Mouse (Mus musculus) mouse embryonic stem cell (cell line): ENCODE measurements around the gene Wbp4.

Experiments
- in situ Hi-C, 2 experiments: fragments of 300-500 bp; cut with MboI; formaldehyde crosslinking; loops; 1 replicate in 1 of 2; 3 replicates in 1 of 2; pipeline ENCODE4 v1.14.3; 2019 to 2020; ENCODE audit warnings: low sequenced_read_pairs in 2 of 2, low pct_unique_long_range_greater_than_20kb in 1 of 2, mixed read lengths in 1 of 2; ENCODE audit not compliant: unreplicated experiment in 1 of 2

The Wbp4 gene

DNA sequence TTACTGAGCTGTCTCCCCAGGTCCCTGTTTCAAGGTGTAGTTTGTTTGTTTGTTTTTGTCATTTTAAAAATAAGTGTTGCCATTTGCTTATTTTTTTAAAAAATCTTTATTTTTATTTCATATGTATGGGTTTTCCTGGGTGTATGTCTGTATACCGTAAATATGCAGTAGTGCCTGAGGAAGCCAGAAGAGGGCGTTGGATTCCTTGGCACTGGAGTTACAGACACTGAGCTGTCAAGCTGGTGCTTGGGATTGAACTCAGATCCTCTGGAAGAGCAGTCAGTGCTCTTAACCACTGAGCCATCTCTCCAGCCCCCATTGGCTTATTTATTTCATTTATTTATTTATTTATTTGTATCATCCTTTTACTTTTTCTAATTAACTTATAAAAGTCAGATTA lies 32.6 kb upstream of the Wbp4 start:
- in situ Hi-C loops: no loop called here

DNA sequence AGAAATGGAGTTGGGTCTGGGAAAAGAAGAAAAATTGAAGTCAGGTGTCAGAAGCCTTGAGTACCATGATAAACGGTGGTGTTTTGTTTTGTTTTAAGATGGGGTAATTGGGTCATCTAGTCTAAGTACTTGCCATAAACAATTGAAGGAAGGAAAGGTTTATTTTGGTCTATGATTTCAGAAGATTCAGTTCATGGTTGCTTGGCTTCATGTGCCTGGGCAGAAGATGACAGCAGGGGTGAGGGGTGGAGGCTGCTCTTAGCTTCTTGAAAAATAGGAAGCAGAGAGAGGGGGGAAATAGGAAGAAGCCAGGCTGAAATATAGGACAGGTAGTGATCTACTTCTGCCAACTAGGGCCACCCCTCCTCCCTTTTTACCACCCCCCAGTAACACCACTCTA lies 30.2 kb upstream of the Wbp4 start:
- in situ Hi-C loops: no loop called here

DNA sequence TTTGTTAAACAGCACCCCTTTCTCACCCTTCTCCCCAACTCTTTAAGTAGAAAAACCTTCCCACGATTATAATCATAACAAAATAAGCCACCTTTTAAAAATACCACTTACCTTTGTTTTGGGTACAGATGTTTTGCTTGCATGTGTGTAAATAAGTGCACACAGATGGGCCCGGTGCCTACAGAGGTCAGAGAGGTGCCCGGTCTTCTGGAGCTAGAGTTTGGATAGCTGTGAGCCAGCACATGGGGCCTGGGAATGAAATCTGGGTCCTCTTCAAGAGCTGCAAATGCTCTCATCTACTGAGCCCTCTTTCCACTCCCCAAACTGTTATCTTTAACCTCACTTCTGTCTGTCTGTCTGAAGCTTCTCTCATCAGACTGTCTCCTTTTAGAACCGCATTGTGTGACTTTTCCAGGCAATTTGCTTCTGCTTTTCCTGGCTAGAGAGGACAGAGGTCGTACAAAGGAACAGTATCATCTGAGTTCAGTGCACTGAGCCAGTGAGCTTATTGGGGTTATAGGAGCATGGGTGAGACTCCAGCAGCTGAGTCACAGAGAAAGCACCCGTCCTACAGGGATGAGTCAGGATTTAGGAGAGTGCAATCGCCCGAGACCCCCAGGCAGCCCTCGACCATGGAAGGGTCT lies 27.5 kb upstream of the Wbp4 start:
- in situ Hi-C loops: no loop called here

DNA sequence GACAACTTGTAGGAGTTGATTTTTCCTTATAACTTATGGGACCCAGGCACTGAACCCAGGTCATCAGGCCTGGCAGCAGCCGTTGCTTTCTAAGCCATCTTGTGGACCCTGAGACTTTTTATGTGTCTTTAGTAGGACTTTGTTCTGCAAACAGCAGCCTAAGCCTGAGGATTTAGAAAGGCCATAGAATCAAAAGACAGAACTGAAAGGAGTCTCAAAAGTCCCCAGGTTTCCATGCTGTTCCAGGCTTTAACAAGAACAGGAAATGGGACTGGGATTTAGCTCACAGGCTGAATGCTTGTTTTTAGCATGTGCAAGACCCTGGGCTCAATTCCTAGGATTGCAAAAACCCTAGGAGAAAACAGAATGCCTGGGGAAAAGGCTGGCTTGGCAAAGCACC lies 26.5 kb upstream of the Wbp4 start:
- in situ Hi-C loops: no loop called here

DNA sequence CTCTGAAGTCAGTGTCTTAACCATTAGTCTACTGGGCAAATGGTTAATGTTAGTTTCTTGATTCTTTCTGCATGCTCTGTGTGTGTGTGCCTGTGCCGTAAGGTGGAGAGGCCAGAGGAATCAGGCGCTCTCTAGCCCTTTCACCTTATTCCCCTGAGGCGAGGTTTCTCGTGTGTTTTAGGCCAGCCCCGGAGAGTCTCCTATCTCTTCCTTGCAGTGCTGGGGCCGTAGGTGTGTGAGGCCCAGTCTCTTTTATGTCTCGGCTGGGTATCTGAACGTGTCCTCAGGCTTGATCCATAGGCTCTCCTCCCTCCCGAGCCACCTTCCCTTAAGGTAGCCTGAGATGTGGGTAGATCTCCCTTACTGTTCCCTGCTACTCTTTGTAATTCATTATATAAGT lies 24.9 kb upstream of the Wbp4 start:
- in situ Hi-C loops: no loop called here

DNA sequence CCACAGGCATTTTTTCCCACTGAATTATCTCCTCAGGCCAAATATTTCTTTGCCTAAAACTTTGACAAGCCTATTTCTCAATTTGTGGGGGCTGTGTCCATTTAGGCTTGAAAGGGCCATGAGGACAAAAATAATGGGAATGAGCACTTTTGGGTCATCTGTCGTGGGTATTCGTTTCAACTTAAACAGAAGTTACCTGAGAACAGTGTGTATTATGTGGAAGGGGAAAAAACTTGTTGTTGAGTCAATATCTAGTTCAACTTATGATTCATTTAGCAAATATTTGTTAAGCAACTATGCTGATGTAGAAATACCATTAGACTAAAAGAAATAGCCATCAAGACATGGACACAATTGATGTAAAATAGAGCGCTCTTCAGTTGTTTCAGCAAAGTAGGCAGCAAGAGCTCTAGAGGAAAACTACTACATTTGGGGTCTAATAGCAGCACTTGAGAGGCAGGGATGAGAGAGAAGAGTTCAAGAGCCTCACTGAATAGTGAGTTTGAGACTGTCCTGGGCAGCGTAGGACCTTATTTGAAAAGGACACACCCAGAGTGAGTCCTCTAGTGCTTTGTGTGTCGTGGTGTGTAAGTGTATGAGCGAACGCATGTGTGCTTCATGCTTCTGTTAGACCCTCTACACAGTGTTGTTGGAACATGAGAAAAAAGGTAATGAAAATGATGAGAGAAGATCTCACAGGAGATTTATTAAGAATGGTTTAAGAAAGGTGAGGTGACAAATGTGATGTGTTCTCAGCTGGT lies 23.1 kb upstream of the Wbp4 start:
- in situ Hi-C loops: no loop called here

DNA sequence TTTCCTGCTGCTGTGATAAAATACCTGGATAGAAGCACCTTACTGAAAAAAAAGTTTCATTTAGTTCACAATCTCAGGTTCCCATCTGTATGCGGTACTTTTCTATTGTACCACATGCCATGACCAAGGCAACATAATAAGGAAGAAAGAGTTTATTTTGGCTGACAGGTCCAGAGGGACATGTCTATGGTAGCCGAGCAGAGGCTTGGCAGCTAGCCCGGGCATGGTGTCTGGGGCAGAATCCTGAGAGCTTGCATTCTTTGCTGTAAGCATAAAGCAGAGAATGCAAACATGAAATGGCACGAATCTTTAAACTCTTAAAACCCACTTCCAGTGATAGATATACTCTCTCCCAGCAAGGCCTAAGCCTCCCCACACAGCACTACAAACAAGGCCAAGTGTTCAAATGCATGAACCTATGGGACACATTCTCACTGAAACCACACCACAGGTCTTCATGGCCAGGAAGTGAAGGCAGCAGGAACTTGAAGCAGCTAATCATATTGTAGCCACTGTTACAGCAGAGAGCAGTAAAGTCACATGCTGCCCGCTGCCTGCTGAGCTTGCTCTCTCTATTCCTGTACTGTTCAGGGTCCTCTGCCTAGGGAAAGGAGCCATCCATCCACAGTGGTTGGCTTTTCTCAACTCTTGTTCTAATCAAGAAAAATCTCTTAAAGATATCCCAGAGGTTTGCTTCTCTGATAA lies 22.2 kb upstream of the Wbp4 start:
- in situ Hi-C loops: no loop called here

DNA sequence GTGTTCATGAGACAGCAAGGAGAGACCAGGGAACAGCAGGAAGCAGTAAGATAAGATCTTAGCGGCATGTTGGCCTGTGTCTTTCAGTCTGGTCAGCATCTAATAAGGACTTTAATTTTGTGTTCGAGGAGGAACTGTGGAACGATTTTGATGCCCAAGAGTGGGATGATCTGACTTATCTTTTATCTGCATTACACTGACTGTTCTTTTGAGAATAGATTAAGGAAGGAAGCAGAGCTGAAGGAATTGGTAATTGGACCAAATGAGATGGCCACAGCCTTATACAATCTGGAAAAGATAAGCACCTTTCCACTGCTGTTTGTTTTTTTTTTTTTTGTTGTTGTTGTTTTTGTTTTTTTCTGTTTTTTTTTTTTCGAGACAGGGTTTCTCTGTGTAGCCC lies 19.4 kb upstream of the Wbp4 start:
- in situ Hi-C loops: no loop called here

DNA sequence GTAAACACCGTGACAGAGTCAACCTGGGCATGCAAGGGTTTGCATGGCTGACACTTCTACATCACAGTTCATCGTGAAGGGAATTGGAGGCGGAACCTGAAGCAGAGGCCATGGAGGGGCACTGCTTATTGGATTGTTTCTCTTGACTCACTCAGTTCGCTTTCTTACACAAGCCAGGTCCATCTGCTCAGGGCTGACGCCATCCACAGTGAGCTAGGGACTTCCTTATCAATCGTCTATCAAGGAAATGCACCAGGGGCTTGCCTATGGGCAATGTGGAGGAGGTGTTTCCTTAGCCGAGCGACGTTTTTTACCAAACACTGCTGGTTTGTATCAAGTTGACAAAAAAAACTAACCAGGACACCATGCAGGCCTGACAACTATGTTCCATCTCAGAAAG lies 18.0 kb upstream of the Wbp4 start:
- in situ Hi-C loops: no loop called here

DNA sequence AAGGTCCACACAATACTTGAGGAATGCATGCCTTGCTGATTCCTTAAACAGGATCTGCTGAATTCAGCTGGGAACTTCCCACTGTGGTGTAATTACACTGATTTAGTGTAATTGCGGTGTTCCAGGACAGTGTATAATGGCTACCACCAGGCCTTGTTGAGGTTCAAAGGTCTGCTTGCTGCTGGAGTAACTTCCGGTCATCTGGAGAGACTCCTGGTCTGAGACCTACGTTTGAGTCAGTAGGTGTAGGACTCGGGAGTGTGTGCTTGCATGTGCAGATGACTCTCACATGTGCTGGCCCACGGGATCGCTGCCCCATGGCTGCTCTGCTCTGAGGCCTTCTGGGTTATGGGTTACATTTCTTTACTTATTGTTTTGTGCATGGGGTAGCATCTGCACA lies 13.0 kb upstream of the Wbp4 start:
- in situ Hi-C loops: no loop called here

DNA sequence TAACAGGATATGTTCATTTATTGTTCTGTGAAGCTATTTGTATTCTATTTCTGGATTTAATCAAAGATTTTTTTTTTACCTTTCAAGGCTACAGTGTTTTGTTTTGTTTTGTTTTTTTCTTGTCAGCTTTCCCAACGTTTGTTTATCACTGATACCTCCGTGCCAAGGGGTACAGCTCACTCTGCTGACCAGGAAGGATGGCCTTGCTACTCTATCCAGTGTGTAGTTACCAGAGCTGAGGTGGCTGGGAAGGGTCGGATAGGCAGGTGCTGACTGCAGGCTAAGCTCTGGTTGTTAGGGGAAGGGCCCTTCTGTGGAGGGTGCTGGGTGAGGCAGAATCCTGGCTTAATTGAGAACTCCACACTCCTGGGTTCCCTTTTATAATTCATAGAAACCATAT lies 8.9 kb upstream of the Wbp4 start:
- in situ Hi-C loops: no loop called here

DNA sequence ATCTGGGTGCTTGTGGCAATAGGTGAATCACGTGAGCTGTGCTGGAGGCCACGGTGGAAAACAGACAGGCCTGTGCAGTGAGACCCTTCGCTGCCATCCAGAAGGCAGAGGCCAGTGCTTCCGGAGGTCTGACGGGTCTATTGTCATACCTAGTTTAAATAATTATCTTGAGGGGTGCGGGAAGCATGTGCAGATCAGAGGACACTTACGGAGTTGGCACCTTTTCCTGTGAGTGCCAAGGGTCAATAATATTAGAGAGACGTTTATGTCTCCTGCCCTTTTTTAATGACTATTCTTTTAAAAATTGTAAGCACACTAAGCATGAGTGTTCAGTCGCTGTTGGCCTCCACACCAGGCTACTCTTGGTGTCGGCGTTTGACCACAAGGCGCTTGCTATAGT lies 7.8 kb upstream of the Wbp4 start:
- in situ Hi-C loops: no loop called here

DNA sequence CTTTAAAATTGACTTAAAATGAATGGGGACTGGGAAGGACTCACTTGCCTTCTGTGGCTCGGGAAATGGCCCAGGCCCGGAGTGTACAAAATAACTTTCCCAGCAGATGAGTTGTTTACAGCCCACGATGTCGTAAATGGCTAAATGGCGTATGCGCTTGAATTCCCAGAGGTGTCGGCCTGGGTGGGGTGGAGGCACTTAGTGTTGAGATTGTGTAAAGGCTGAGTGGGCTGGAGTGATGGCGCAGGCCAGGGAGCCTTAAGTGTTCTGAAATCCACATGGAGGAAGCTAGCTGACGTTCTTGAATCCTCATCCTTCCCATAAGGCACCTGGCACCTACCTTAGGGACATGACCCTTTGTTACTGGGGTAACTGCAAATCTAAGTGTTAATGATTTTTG lies 7.2 kb upstream of the Wbp4 start:
- in situ Hi-C loops: no loop called here

DNA sequence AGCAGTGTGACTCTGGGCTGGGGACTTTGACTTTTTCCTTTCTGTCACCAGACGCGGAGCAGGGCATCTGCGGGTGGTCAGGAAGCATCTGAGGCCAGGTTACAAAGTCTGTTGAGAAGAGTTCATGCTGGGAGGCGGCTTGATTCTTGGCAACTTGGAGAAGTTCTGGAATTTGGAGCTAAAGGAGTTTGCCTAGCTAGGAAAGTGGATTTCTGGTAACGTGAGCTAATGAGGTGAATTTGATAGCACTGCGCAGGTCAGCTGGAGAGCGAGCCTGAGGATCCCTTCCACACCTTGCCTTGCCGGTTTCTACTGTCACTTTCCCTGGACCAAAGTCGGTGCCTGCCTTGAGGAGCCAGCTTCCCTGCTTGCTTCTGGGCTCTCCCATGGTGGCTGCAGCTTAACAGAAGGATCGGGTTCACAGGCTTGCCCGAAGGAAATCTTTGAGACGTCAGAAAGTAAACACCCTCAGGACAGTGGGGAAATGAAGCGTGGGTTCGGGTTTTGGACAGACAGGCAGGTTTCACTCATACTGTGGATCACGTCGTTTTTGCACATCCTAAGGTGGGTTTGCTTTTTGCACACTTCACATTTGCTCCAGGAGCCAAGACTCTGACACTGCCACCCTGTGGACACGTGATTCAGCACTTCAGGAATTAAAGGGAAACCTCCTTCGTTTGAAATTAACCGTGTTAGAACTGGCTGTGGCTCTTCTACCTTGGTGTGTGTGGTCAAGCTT lies 5.8 kb upstream of the Wbp4 start:
- in situ Hi-C loops: no loop called here

DNA sequence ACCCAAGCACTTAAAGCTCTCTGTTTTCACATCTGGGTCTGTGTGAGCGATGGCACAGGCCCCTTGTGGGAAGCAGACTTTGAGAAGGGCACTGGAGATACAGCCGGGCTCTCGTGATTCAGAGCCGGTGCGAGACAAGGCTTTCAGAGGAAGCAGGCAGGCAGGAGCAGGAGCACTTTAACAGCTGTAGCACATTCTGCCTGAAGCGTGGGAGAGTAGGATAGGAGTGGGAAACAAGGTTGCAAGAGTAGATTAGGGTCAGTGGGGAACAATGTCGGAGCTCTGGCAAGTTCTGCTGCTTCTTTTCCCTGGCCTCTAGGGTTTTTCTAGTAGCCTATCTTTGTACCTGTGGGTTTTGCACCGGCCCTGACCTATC lies 5.3 kb upstream of the Wbp4 start:
- in situ Hi-C loops: no loop called here

DNA sequence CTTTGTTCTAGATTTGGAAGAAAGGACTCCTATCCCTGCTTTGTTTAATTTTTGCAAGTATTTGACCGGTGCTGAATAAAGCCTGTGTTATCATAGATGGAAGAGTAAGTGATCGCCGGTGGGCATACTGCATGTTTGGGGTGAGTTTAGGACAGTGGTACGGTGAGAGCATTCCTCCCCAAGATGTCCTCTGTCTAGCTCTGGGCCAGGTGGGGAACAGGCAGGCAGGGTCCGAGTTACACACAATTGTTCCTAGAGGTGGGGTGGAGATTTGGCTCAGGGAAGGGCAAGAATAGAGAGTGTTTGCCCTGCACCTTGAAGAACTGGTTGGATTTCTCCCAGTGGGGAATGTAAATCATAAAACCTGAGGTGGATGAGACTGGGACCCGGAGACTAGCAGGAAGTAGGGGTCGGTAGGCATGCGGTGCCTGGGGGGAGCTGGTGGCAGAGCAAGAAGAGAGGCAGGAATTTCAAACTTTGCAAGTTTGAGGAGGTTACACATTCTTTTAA lies 2.3 kb upstream of the Wbp4 start:
- in situ Hi-C loops: no loop called here

DNA sequence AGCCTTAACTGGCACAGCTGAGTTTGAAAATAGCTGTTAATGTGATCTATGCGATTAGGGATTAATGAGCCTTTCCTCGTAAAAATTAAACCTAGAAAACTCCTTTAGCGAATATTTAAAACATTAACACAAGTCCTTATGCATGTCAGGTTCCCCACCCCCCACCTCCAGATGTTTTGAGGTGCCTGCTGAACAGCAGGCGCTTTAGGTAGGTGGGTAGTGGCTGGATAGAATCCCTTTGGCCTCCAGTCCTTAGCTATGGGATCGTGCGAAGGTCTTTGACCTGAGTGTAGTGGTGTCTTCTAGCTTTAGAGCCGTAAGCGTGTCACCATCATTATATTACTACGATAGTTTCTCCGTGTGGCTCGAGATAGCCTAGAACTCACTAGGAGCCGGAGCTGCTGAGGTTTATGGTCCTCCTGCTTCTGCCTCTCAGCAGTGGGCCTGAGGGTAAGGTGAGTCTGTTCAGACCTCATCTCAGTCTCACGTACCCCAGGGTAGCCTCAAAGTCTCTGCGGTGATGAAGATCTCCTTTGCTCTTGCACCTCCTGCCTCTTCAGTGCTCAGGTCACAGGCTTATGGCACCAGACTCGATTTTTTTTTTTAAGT lies 1.5 kb upstream of the Wbp4 start:
- in situ Hi-C loops: no loop called here

DNA sequence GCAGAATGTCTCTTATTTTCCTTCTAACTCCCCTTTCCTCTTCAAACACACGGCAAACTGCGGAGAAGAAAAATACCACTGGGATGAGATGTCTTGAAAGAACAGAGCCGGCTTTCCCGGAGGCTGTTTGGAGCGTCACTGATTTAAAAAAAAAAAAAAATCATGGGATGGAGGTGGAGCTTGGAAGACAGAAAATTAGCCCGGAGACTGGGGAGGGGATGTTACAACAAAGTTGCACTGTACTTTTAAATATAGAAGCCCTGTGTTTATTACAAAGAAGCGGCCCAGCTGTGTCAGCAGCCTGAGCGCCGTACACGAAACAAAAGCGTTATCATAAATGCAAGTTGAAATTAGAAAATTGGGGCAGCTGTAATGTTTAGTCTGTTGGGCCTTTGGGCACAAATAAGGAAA lies 936 bp upstream of the Wbp4 start:
- in situ Hi-C loops: no loop called here
